Mouse (Mus musculus) lung, postnatal 10 days (tissue): ENCODE results near the gene Fam53b.

Experiments used
- DNase-seq: peaks from one replicate; pipeline ENCODE4 v3.0.0; 2021

Gene Fam53b

GRCm38 (mm10) chr7:132764896-132765491 is 48.7 kb downstream of the Fam53b start:
- DNase-seq, result no peak

- no peak for DNase-seq
These were observed 49.4 kb downstream of the Fam53b start for GRCm38 (mm10) chr7:132764314-132764713.

- DNase-seq, result no peak
These were observed 49.8 kb downstream of the Fam53b start for GRCm38 (mm10) chr7:132763911-132764310.

- no peak for DNase-seq
These were observed 50.3 kb downstream of the Fam53b start for GRCm38 (mm10) chr7:132763351-132763750.

- no peak for DNase-seq
These were observed 52.3 kb downstream of the Fam53b start for GRCm38 (mm10) chr7:132761409-132761808.

GRCm38 (mm10) chr7:132760589-132761180 is 53.0 kb downstream of the Fam53b start:
- no peak for DNase-seq

GRCm38 (mm10) chr7:132759926-132760325 is 53.8 kb downstream of the Fam53b start:
- DNase-seq, result no peak

GRCm38 (mm10) chr7:132759405-132759891 is 54.2 kb downstream of the Fam53b start:
- no peak for DNase-seq

- DNase-seq, result no peak
These were observed 54.8 kb downstream of the Fam53b start for GRCm38 (mm10) chr7:132758875-132759274.

GRCm38 (mm10) chr7:132756325-132756724 is 57.4 kb downstream of the Fam53b start:
- no peak for DNase-seq

GRCm38 (mm10) chr7:132754389-132754750 is 59.3 kb downstream of the Fam53b start:
- peak; percentile 65 for DNase-seq

- DNase-seq, result no peak
These were observed 59.9 kb downstream of the Fam53b start for GRCm38 (mm10) chr7:132753518-132754388.

GRCm38 (mm10) chr7:132751716-132752115 is 62.0 kb downstream of the Fam53b start:
- DNase-seq, result peak; percentile 38

- no peak for DNase-seq
These were observed 64.2 kb downstream of the Fam53b start for GRCm38 (mm10) chr7:132749504-132749903.

GRCm38 (mm10) chr7:132748076-132748769 is 65.5 kb downstream of the Fam53b start:
- DNase-seq, result peak; percentile 26

- no peak for DNase-seq
These were observed 66.6 kb downstream of the Fam53b start for GRCm38 (mm10) chr7:132747096-132747495.

- no peak for DNase-seq
These were observed 70.8 kb downstream of the Fam53b start for GRCm38 (mm10) chr7:132742912-132743311.

- no peak for DNase-seq
These were observed 73.9 kb downstream of the Fam53b start for GRCm38 (mm10) chr7:132739829-132740228.

GRCm38 (mm10) chr7:132738844-132739243 is 74.8 kb downstream of the Fam53b start:
- no peak for DNase-seq

GRCm38 (mm10) chr7:132736099-132736862 is 77.4 kb downstream of the Fam53b start:
- DNase-seq, result peak; percentile 89

- DNase-seq, result peak; percentile 91
These were observed 78.5 kb downstream of the Fam53b start for GRCm38 (mm10) chr7:132735145-132735544.

GRCm38 (mm10) chr7:132734222-132734621 is 79.5 kb downstream of the Fam53b start:
- no peak for DNase-seq
